Comparison of ENCODE assay signal across 8 mouse cellular contexts in the genomic region with DNA sequence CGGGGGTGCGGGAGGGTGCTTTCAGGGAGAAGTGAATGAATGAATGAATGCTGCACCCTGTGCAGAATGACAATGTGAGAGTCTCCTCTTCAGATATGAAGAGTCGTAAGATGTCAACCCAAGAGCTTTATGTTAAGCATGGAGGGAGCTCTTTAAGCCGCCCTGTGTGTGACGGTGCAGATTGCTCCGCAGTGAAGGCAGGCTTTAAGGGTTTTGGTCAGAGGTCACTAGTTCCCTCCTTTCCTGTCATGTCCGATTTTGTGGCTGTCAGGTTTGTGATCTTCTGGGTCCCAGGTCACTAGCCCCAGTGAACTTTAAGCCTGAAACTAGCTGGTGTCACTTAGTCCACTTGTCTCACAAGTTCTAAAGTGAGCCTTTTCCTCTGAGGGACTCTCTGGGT. TPM values are rescaled to one million over a fixed set of nuclear protein-coding genes. Genes with fewer than 3 reads are reported as not detected.
DNase-seq lines count a peak whose midpoint lies in the region; ATAC-seq and TF ChIP-seq lines count a peak whose summit lies in the region.

No protein-coding gene starts in this region.

- no peak overlapping the region for H3K27ac ChIP-seq in forebrain, embryonic 11.5 days (ENCODE audit: low read depth, low read length)
- H3K27ac ChIP-seq in liver, embryonic 14.5 days, result peak overlapping the region; percentile 61

- peak overlapping the region; percentile 67 for H3K4me3 ChIP-seq in forebrain, embryonic 11.5 days (ENCODE audit: low read depth, low read length)
- peak overlapping the region; percentile 89 to 92 for H3K4me3 ChIP-seq in liver, embryonic 14.5 days (ENCODE audit: insufficient read depth in 1 of 2, low read depth in 2 of 2, low read length in 2 of 2)

- WGBS in forebrain, embryonic 11.5 days, result 2% methylated on average over 7 of the region's 7 CpGs
- under 1% methylated on average over 7 of the region's 7 CpGs for WGBS in liver, embryonic 14.5 days (ENCODE audit: insufficient replicate concordance)

- DNase-seq in embryo, embryonic 10 days (ENCODE audit: low spot score), result peak; percentile 18
- no peak for DNase-seq in embryo, embryonic 11 days
- peak; percentile 21 for DNase-seq in 3T3-L1 (ENCODE audit: low read depth, low spot score)
- no peak for DNase-seq in forebrain, embryonic 11.5 days (ENCODE audit: low spot score)
- DNase-seq in liver, embryonic 14.5 days (ENCODE audit: low read depth in 3 of 3, low spot score in 3 of 3), result no peak
- DNase-seq in adrenal gland, postnatal 4 days (ENCODE audit: low spot score in 2 of 2), result no peak
- no peak for DNase-seq in cerebellum, adult 9-10 months
- DNase-seq in natural killer cell, adult 2 months (ENCODE audit: low spot score in 2 of 2), result no peak

- peaks cover 12% of the 10 kb centered on the region for H3K4me1 ChIP-seq in forebrain, embryonic 11.5 days (replicated peaks; ENCODE audit: control insufficient read depth, insufficient read depth, low read length)
- H3K4me1 ChIP-seq in liver, embryonic 14.5 days (replicated peaks; ENCODE audit: control insufficient read depth in 2 of 2, insufficient read depth in 2 of 2, low read length in 1 of 2), result peaks cover 6 to 19% of the 10 kb centered on the region in 2 experiments; a peak in 3 of 4 replicates

- H3K4me2 ChIP-seq in forebrain, embryonic 11.5 days (ENCODE audit: low read depth, low read length, severe bottlenecking), result peak overlapping the region; percentile 89
- peak overlapping the region; percentile 83 for H3K4me2 ChIP-seq in liver, embryonic 14.5 days (ENCODE audit: low read depth)

- H3K27me3 ChIP-seq in forebrain, embryonic 11.5 days (ENCODE audit: control insufficient read depth, insufficient read depth, low read length), result no peaks in the 10 kb centered on the region
- H3K27me3 ChIP-seq in liver, embryonic 14.5 days (ENCODE audit: control insufficient read depth, insufficient read depth, low read length), result no peaks in the 10 kb centered on the region

- TF ChIP-seq CTCF in liver, embryonic 14.5 days (IDR thresholded peaks at IDR 0.05; ENCODE audit: low read depth), result no peak

- no peaks in the 10 kb centered on the region for H3K9me3 ChIP-seq in forebrain, embryonic 11.5 days (ENCODE audit: control insufficient read depth, low read length)
- H3K9me3 ChIP-seq in liver, embryonic 14.5 days (ENCODE audit: control insufficient read depth, low read length), result no peaks in the 10 kb centered on the region

- no peak for ATAC-seq in forebrain, embryonic 11.5 days (replicated peaks; ENCODE audit: low FRiP score)
- ATAC-seq in liver, embryonic 14.5 days (ENCODE audit: insufficient read depth), result peak; percentile 53

- TF ChIP-seq EP300 in liver, embryonic 14.5 days (IDR thresholded peaks at IDR 0.05; ENCODE audit: low read depth), result no peak

- H3K36me3 ChIP-seq in forebrain, embryonic 11.5 days (ENCODE audit: control insufficient read depth, insufficient read depth, low read length), result peaks cover 3% of the 10 kb centered on the region; the same call in 1 of the 2 replicates
- H3K36me3 ChIP-seq in liver, embryonic 14.5 days (replicated peaks; ENCODE audit: control insufficient read depth, insufficient read depth, low read depth), result peaks cover 44% of the 10 kb centered on the region

- peak overlapping the region; percentile 95 for H3K9ac ChIP-seq in forebrain, embryonic 11.5 days (ENCODE audit: low read length)
- peak overlapping the region; percentile 79 for H3K9ac ChIP-seq in liver, embryonic 14.5 days (replicated peaks)

RNA-seq across cellular contexts. Expression of a gene that starts 0.4 kb away (rescaled TPM):
- 100 and 106 TPM in 2 replicates for polyA plus RNA-seq in forebrain, embryonic 11.5 days (2014; fragmentation: Nextera tagmentation; extraction: Ambion mirVana)
- polyA plus RNA-seq in liver, embryonic 14.5 days (2012; rRNA removed), result 55.5 and 58.9 TPM in 2 replicates
- 34.0 and 38.9 TPM in 2 replicates for polyA plus RNA-seq in liver, embryonic 14.5 days (2014; fragmentation: Nextera tagmentation; extraction: Ambion mirVana)
- 100 to 1,000 TPM; 114 to 124 TPM for total RNA-seq in adrenal gland, postnatal 4 days (2021)

RNA-seq across cellular contexts. Expression of a gene that starts 0.4 kb away (rescaled TPM):
- 30.2 and 31.9 TPM in 2 replicates for polyA plus RNA-seq in forebrain, embryonic 11.5 days (2014; fragmentation: Nextera tagmentation; extraction: Ambion mirVana)
- polyA plus RNA-seq in liver, embryonic 14.5 days (2012; rRNA removed), result 9.4 and 10.6 TPM in 2 replicates
- polyA plus RNA-seq in liver, embryonic 14.5 days (2014; fragmentation: Nextera tagmentation; extraction: Ambion mirVana), result 5.3 and 6.5 TPM in 2 replicates
- 10 to 100 TPM; 53.9 to 58.1 TPM for total RNA-seq in adrenal gland, postnatal 4 days (2021)

RNA-seq across cellular contexts. Expression of a gene that starts 0.5 kb away (rescaled TPM):
- 131 and 138 TPM in 2 replicates for polyA plus RNA-seq in forebrain, embryonic 11.5 days (2014; fragmentation: Nextera tagmentation; extraction: Ambion mirVana)
- polyA plus RNA-seq in liver, embryonic 14.5 days (2012; rRNA removed), result 37.3 and 57.9 TPM in 2 replicates
- 86.7 and 89.3 TPM in 2 replicates for polyA plus RNA-seq in liver, embryonic 14.5 days (2014; fragmentation: Nextera tagmentation; extraction: Ambion mirVana)
- total RNA-seq in adrenal gland, postnatal 4 days (2021), result 10 to 100 TPM; 71.0 to 71.8 TPM

RNA-seq across cellular contexts. Expression of a gene that starts 42.3 kb away (rescaled TPM):
- polyA plus RNA-seq in forebrain, embryonic 11.5 days (2014; fragmentation: Nextera tagmentation; extraction: Ambion mirVana), result 97.4 and 103 TPM in 2 replicates
- 8.3 and 9.8 TPM in 2 replicates for polyA plus RNA-seq in liver, embryonic 14.5 days (2012; rRNA removed)
- polyA plus RNA-seq in liver, embryonic 14.5 days (2014; fragmentation: Nextera tagmentation; extraction: Ambion mirVana), result 28.4 and 34.2 TPM in 2 replicates
- total RNA-seq in adrenal gland, postnatal 4 days (2021), result 10 to 100 TPM; 63.6 to 67.5 TPM

RNA-seq across cellular contexts. Expression of a gene that starts 42.3 kb away (rescaled TPM):
- polyA plus RNA-seq in forebrain, embryonic 11.5 days (2014; fragmentation: Nextera tagmentation; extraction: Ambion mirVana), result 11.4 and 16.4 TPM in 2 replicates
- polyA plus RNA-seq in liver, embryonic 14.5 days (2012; rRNA removed), result 7.9 and 8.1 TPM in 2 replicates
- 8.6 and 9.7 TPM in 2 replicates for polyA plus RNA-seq in liver, embryonic 14.5 days (2014; fragmentation: Nextera tagmentation; extraction: Ambion mirVana)
- total RNA-seq in adrenal gland, postnatal 4 days (2021), result 10 to 100 TPM in 1 of 2 experiments, 1 to 10 TPM in 1; 9.8 to 10.6 TPM

Comparison
In these comparisons a context has a peak if more than half of its experiments do, and no peak if none do; other contexts are left out.
1. DNase-seq: peak in embryo, embryonic 10 days (single experiment) and 3T3-L1 (single experiment); none in embryo, embryonic 11 days (single experiment), forebrain, embryonic 11.5 days (single experiment), liver, embryonic 14.5 days (0 of 3), adrenal gland, postnatal 4 days (0 of 2), cerebellum, adult 9-10 months (single experiment) and natural killer cell, adult 2 months (0 of 2).